Mouse (Mus musculus) testis, postnatal 10 days (tissue): Measurements from ENCODE around the gene Tia1.
"Not testable (repeated sequence)": the region's sequence is repeated elsewhere in the genome, so short reads cannot be mapped to it uniquely, and the experiment has no call there.

ENCODE experiments used
- DNase-seq: peaks from one replicate; pipeline ENCODE4 v3.0.0; 2021; ENCODE audit warnings: low spot score

Tia1 gene

DNA sequence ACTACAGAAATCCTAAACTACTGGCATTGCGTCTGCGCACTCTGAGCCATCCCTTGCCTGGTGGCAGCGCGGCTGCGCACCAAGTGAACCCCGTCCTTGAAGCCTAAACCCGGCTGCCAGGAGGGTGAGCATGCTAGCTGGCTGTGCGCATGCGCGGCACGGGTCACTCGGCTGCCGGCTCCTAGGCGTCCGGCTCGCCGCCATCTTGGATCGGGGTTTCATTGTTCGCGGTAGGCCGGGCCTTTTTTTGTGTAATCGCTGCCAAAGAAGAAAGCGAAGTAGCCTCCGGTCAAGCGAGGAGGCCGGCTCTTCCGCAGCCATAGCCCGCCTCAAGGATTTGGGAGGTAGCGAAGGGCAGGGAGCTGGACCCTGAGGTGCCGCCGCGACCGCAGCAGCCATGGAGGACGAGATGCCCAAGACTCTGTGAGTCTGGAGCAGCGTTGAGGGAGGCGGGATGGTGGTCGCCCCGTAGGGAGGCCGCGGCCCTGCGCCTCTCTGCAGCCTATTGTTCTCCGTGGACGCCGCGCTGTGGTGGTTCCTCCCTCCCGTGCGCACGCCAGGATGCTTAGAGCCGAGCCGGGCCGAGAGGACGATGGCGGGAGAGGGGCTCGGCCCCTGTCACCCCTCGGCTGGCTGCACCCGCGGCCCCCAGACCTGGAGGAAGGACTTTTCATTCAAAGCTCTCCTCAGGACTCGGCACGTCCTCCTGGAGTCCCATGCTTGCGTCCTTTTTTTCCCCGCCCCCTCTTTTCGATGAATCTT is at the start of gene Tia1:
Tia1 (plus strand) TSS at position 120 of the 762 bp plus-strand sequence.
- peak; percentile 97 for DNase-seq

DNA sequence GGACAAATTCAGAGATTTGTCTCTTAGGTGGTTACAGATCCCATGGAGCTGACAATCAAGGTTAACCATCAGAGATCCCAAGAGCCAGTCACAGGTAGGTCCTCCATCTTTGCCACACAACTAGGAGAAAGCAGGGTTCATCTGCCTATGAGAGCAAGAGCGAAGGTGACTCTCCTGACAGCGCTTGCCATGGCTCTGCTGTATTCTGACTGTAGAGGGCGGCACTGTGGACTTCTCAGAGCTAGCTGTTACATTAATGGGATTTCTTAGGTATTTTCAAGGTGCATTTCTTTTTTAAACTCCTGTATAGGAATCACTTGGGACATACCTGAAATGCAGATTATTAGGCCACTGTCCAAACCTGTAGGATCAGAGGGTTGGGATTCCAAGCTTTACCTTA is 49.1 kb upstream of the Tia1 start:
- no peak for DNase-seq

DNA sequence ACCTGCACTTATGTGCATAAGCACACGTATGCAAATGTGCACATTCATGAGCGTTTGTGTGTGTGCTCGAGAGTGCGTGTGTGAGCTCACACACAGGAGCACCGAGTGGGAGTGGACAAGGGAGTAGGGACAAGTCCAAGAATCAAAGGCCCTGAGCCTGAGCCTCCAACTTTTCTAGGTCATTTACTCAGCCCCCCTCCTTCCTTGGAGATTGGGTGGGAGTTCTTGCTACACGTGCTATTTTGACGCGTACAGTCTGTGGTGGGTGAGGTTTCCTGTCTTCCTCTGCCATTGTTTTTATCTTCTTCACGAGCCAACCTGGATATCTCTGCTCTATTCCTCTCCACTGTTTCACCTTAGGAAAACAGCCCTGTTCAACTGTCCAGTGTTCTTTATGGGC is 47.1 kb upstream of the Tia1 start:
- no peak for DNase-seq

DNA sequence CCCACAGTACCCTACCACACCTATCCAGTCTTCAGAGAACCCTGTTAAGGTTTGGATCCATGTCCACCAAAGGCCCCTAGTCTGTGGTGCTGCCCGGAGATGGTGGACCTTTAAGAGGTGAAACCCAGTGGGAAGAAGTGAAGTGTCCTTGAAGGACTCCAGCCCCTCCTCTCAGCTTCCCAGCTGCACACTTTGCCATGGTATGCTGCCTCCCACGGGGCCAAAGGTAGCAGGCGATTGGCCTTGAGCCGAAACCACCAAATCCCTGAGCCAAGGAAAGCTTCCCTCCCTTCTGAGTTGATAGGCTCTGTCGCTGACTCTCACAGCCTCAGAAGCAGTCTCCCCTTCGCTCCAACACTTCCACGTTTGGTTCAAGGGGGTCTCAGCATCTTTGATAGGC is 43.3 kb upstream of the Tia1 start:
- peak; percentile 62 for DNase-seq

DNA sequence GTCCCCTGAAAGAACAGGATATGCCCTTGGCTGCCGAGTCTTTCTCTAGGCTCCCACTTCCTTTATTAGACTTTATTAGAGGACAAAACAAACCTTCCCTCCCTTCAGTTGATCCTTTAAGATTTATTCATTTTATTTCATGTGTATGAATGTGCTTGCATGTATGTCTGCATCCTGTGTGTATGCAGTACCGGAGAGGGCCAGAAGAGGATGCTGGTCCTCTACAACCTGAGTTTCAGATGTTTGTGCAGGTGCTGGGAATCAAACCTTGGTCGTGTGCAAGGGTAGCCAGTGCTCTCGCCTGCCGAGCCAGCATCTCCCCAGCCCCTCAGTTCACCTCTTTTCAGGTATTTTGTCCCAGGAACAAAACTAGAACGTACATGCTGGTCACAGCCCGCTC is 42.6 kb upstream of the Tia1 start:
- DNase-seq, result no peak

DNA sequence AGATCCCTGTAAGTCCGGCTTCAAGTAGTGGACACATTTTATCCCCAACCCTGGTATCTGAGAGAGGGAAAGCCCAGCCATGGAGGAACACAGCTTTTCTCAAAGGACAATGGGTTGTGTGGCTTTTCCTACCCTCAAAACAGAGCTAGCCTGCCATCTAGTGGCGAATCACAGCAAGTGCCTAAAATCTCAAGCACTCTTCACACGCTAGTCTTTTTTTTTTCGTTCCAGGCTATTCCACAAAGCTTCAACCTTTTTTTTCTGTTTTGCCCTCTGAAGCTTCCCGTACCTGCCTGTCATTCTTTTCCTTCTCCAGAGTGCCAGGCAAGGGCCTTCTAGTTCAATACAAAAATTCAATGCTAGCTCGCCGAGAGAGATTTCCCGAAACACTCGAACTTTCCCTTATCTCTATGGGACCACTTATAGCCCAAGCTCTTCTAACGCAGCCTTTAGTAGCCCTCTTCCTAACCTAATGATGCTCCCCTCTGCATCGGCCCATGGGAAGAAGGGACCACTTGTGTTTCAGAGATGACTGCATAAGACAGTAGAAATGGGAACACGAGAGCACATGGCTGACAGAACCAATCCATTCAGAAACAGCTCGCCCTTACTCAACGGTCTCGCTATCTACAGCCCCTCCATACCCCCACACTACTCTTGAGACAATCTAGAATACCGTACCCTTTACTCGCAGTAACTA is 39.4 kb upstream of the Tia1 start:
- peak; percentile 86 for DNase-seq

DNA sequence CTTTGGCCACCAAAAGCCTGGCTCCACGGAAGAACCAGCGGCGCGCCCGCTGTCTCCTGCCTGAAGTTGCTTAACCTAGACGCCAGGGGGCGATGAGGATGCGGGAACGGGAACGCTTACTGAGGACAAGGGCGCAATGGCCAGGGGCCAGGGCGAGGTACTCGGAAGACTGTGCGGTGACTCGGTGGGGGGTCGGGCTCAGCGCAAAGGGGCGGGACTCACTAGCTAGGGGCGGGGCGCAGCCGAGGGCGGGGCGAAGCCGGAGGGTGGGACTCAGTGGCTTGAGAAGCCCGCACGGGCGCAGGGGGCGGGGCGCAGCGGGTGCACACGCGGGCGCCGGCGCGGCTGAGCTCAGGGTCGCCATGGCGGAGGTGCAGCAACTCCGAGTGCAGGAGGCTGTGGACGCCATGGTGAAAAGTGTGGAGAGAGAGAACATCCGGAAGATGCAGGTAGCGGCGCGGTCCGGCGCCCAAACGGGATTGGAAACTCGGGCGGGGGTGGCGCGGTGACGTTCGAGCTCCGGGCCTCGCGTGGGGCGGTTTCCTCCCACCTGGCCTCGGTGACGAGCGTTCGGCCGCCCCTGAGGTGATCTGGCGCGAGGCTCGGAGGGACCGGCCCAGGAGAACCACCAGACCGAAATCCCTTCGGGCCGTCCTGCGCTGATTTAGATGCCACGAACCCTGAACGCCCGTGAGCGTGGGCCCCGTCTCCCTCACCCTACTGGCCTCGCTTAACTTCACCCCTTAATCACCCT is 38.5 kb upstream of the Tia1 start, which contains the start of gene Fam136a:
Fam136a (plus strand) TSS at position 276 of the 754 bp plus-strand sequence.
- DNase-seq, result peak; percentile 97

DNA sequence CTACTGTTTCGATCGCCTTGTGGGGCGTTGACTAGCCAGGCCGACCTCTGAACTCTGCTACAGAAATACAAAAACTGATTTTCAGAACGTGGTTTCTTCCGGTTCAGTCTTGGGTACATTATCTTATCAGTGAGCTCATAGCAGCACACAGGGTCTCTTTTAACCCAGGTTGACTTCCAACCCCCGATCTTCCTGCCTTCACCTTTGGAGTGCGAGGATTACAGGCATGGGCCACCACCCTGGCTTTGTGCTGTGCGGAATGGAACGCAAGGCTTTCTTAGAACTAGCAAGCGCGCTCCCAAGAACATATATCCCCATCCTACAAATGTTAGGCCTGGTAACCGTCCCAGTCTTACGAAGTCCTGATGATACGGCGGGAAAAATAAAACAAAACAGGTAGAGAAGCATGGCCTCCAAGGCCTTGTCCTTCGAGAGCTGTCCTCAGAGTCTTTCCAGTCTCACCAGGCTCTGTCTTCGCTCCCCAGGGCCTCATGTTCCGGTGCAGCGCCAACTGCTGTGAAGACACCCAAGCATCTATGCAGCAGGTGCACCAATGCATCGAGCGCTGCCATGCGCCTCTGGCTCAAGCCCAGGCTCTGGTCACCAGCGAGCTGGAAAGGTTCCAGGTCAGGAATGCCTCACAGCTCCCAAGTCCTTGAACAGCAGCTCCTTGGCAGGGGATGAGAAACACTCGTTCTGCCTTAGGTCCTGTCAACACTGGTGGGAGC is 37.7 kb upstream of the Tia1 start:
- DNase-seq, result peak; percentile 74

DNA sequence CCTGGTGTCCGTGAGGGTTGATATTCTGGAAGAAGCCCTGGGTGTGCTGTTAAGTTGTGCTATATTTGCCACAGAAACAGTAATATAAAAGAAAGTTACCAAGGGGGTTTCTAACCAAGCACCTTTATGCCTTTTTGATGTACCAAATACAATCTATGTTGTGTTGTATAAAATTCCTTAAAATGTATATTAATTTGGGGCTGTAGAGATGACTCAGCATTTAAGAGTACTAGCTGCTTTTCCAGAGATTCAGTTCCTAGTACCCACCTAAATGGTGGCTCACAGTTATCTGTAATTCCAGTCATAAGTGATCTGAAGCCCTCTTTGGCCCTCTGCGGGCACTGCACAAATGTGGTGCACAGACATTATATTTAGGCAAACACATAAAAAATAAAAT is 37.2 kb upstream of the Tia1 start:
- no peak for DNase-seq

DNA sequence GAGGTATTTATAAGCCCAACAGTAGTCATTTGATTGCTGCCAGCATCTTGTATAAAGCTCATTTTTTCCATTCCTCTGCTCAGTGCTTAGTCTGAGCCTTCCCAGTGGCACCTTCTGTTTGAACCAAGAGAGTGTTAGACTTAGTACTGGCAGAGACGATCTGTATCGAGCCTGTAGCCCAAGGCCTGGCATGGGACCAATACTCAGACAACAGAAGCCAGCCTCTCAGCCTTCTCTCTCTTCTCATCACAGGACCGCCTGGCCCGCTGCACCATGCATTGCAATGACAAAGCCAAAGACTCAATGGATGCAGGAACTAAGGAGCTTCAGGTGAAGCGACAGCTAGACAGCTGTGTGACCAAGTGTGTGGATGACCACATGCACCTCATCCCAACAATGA is 35.5 kb upstream of the Tia1 start:
- DNase-seq, result no peak

DNA sequence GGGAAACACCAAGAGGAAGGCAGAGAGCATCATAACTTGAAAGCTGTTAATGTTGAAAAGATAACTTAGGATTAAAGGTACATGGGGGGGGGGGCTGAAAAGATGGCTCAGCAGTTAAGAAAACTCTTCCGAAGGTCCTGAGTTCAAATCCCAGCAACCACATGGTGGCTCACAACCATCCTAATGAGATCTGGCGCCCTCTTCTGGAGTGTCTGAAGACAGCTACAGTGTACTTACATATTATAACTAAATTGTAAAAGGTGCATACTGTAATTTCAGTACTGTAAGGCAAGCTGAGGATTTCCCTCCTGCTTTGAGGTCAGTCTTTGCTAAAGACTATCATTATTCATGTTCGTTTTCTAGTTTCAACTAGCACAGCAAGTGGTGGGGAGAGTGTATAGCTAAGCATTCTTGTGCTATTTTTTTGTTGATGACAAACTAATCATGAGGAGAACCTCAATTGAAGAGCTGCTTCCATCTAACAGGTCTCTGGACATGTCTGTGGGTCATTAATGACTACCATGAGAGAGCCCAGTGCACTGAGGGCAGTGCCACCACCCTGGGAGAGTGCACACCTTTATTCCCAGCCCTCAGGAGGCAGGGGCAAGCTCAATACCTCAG is 33.8 kb upstream of the Tia1 start:
- no peak for DNase-seq

DNA sequence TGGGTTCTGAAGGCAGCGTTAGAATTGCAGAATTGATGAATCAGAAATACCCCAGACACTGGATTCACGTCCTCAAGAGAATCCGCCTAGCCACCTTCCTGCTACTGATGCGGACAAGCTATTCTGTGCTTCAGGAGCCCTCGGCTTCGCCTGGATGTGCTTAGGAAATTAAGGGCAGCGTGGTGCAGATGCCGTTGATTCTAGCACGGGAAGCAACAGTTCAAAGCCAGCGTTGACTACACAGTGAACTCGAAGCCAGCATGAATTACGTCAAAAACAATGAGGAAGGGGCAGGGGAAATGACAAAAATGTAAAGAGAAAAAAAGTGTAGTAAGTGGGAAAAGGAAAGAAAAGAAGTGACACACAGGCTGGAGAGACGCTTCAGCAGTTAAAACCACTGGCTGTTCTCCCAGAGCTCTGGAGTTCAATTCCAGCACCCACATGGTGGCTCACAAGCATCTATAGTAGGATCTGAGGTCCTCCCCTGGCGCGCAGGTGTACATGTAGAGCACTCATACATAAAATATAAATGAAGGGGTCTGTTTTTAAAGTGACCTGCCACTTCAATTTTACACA is 33.2 kb upstream of the Tia1 start, which contains the start of gene Snrpg:
Snrpg (plus strand) TSS at position 541 of the 576 bp plus-strand sequence.
- DNase-seq, result no peak

DNA sequence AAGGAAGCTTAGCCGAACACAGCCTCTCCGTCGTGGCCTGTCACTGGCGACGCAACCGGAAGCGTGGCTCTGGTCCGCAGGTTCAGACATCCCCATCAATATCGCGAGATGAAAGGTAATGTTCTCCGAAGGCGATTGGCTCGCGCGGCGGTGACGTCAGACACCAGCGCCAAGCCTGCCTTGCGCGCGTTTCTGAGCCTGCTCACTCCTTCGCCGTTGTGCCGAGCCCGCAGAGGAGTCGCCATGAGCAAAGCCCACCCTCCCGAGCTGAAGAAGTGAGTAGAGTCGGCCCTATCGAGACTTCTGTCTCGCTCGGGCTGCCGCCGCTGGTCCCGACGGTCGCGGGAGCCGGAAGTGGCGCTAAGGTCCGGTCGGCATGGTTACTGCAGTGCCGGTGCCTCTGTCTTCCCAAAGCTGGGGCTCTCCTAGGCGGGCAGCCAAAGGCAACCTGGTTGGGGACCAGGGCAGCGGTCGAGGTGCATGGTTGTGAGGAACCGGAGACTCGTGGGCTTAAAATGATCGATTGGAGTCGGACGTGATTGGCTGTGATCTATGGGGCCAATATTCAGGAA is 32.6 kb upstream of the Tia1 start:
- DNase-seq, result peak; percentile 94

DNA sequence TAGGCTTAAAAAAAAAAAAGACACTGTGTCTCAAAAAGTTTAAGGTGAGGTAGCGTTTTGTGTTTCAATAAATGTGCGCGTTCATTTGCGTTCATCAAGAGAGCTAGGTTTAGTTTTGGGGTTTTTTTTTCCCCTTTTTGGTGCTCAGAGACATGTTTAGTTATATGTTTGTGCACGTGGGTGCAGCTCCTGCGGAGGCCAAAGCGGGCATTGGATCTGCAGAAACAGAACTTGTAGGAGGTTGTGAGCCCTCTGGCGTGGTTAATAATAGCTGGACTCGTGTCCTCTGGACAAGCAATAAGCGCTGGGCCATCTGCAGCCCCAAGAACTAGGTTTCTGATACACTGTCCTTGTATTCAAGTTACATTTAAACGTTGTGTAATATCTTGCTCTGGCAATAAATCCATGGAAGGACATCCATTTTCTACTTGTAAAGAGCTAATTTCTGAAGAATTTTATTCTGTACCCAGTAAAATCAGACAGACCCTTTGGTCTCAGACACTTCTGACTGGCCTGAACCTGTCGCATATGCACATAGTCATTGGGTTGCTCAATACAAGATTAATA is 32.0 kb upstream of the Tia1 start:
- no peak for DNase-seq

DNA sequence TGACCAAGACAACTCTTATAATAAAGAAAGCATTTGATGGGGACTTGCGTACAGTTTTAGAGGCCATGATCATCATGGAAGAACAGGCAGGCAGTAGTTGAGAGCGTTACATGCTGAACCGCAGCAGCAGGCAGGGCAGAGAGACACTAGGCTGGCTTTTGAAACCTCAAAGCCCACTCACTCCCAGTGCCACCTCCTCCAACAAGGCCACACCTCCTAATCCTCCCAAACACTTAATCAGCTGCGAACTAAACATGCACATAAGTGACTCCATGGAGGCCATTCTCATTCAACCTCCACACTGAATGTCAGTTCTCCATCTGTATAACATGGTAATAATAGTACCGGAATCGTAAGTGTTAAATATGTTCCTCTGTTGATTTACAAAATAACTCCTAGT is 30.5 kb upstream of the Tia1 start:
- no peak for DNase-seq

DNA sequence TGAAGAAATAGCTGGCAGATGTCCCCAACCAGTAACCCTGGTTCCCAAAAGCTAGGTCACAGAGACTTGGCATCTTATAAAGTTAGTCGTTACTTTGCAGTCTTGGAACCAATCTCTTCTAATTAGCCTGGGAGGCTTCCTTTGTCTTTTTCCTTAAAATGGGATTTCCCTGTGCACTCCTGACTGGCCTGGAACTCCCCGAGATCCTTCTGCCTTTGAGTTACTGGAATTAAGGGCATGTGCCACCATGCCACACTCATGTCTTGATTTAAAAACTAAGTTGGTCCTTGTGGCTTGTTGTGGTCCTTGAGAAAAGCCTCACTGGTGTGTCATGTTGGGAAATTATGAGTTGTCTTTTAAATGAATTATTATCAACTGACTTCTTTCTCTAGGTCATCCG is 25.7 kb upstream of the Tia1 start:
- no peak for DNase-seq

DNA sequence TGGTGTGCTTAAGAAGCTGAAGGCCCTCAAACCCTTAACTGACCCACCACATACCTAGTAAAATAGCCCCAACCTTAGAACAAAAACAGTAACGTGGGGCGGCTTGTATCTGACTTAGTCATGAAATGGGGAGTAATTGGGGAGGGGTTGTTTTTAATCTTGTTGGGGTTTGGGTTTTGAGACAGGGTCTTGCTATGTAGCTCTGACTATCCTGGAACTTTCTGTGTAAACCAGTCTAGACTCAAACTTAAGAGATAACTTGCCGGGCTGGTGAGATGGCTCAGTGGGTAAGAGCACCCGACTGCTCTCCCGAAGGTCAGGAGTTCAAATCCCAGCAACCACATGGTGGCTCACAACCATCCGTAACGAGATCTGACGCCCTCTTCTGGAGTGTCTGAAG is 23.9 kb upstream of the Tia1 start:
- DNase-seq, result not testable (repeated sequence)

DNA sequence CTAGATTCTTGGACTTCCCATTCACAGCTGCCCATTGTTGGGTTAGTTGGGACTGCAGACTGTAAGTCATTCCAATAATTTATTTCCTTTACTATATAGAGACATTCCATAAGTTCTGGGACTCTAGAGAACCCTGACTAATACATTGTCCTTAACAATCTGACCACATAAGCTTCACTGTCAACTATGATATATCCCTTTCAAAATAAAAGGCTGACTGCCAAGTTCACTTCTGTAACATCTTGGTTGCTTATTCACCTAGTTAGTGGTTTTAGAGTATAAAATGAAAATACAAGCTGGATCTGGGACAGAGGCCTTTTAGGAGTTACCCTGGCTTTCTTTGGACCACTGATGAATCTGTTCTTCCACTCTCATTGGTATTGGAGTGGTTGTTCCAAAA is 21.5 kb upstream of the Tia1 start:
- DNase-seq, result no peak

DNA sequence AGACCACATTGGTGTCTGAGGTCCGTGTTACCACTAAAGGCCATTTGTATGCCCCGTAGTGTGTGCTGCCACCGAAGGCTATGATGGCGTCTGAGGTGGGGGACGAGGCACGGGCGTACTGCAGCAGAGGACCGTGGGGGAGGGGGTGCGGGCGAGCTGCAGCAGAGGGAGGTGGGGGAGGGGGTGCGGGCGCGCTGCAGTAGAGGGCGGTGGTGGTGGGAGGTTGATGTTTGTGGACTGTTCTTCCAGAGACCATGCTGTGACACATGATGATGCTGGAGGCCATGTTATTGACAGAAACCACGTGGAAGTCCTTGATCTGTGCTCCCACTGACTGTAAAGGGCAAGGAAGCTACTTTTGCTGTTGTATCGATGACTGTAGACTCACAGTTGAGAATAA is 20.6 kb upstream of the Tia1 start:
- DNase-seq, result no peak

DNA sequence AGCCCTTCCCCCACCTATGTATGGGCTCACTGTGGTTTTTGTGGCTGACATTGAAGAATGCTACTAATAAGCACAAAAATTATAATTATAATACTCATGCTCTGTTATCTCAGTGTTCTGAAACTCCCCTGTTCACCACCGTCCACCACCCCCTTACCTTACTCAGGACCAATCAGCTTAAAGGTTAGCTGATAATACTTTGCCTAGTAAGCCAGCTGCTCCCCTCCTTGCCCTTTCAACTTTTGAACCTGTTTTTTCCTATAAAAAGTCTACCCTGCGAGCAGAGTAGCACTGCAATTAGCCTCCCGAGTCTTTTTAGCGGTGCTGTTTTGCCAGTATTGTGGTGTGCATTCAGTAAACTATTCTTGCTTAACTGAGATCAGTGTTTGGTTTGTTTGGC is 19.3 kb upstream of the Tia1 start:
- DNase-seq, result no peak
